Mouse (Mus musculus): Measurements from ENCODE around the gene Gnl3. TPM values are rescaled to one million over a fixed set of nuclear protein-coding genes. Genes with fewer than 3 reads are reported as not detected.

Gnl3 gene
- total and polyA plus RNA-seq, 3 experiments: 136 to 365 (median 321) TPM

GRCm38 (mm10) chr14:31062277-31062676 is 43.3 kb upstream of the Gnl3 start:
- dilution Hi-C loops (cut with MboI; ENCODE audit: extremely low pct_ligation_motif_present, extremely low pct_unique_long_range_greater_than_20kb, low sequenced_read_pairs) (no loop called here), in situ Hi-C loops (cut with MboI; ENCODE audit: low pct_ligation_motif_present, low pct_unique_long_range_greater_than_20kb, low sequenced_read_pairs) (no loop called here)
- no peak overlapping the region for H3K4me2 ChIP-seq (ENCODE audit: insufficient read depth, low read depth, poor library complexity, severe bottlenecking)
- no peak overlapping the region for H3K4me3 ChIP-seq (replicated peaks in 1 of 3; ENCODE audit: low read depth in 2 of 3, low read length in 2 of 3, poor library complexity in 1 of 3)
- DNase-seq (ENCODE audit: extremely low read depth): peak; percentile 27
- H3K9ac ChIP-seq (ENCODE audit: insufficient read depth, low read depth): no peak overlapping the region
- H3K4me1 ChIP-seq (ENCODE audit: control insufficient read depth in 1 of 2, insufficient read depth in 2 of 2): no peaks in the 10 kb centered on the region
- no peaks in the 10 kb centered on the region for H3K27me3 ChIP-seq (replicated peaks)
- H3K36me3 ChIP-seq (replicated peaks in 1 of 2; ENCODE audit: control insufficient read depth in 1 of 2, insufficient read depth in 1 of 2, low read length in 1 of 2): peaks cover 28 to 65% of the 10 kb centered on the region in 2 experiments
- no peaks in the 10 kb centered on the region for H3K79me2 ChIP-seq (replicated peaks; ENCODE audit: control insufficient read depth, extremely low read depth, insufficient read depth, poor library complexity, severe bottlenecking)
- no peaks in the 10 kb centered on the region for H3K9me3 ChIP-seq (replicated peaks; ENCODE audit: low read length)
- TF ChIP-seq MXI1 (IDR thresholded peaks at IDR 0.05; ENCODE audit: low read depth, low read length) (no peak), CTCF (conservative IDR thresholded peaks at IDR 0.05 in 1 of 2, IDR thresholded peaks at IDR 0.05 in 1 of 2; ENCODE audit: low read depth in 2 of 2, low read length in 2 of 2) (peak; percentile 42 to 59)
- H3K27ac ChIP-seq (ENCODE audit: insufficient read depth, low read depth): no peak overlapping the region

- Histone ChIP-seq H3K4me1 (ENCODE audit: control insufficient read depth in 1 of 2, insufficient read depth in 2 of 2) (peaks cover 0 to 3% of the 10 kb centered on the region in 2 experiments; a peak in 1 of 4 replicates), H3K4me3 (replicated peaks in 1 of 3; ENCODE audit: low read depth in 2 of 3, low read length in 2 of 3, poor library complexity in 1 of 3) (no peak overlapping the region), H3K27ac (ENCODE audit: insufficient read depth, low read depth) (no peak overlapping the region), H3K4me2 (ENCODE audit: insufficient read depth, low read depth, poor library complexity, severe bottlenecking) (no peak overlapping the region), H3K27me3 (replicated peaks) (no peaks in the 10 kb centered on the region), H3K36me3 (replicated peaks in 1 of 2; ENCODE audit: control insufficient read depth in 1 of 2, insufficient read depth in 1 of 2, low read length in 1 of 2) (peaks cover 39 to 73% of the 10 kb centered on the region in 2 experiments), H3K9ac (ENCODE audit: insufficient read depth, low read depth) (no peak overlapping the region), H3K9me3 (replicated peaks; ENCODE audit: low read length) (no peaks in the 10 kb centered on the region), H3K79me2 (replicated peaks; ENCODE audit: control insufficient read depth, extremely low read depth, insufficient read depth, poor library complexity, severe bottlenecking) (0 out of 2 replicates have a peak, but pooled peaks cover 2% of the 10 kb centered on the region)
- DNase-seq (ENCODE audit: extremely low read depth): no peak
- TF ChIP-seq ZNF384 (IDR thresholded peaks at IDR 0.05; ENCODE audit: low read depth, low read length) (no peak), IRF4 (IDR thresholded peaks at IDR 0.05; ENCODE audit: low read depth, low read length) (no peak), MAX (IDR thresholded peaks at IDR 0.05; ENCODE audit: low read length) (no peak), SIN3A (IDR thresholded peaks at IDR 0.05; ENCODE audit: low read length) (no peak), GABPA (IDR thresholded peaks at IDR 0.05; ENCODE audit: insufficient replicate concordance, low read depth, low read length) (no peak), CHD1 (IDR thresholded peaks at IDR 0.05; ENCODE audit: low read depth, low read length) (no peak), POLR2AphosphoS2 (IDR thresholded peaks at IDR 0.05; ENCODE audit: low read depth, low read length) (no peak), UBTF (IDR thresholded peaks at IDR 0.05; ENCODE audit: low read depth, low read length) (no peak), SMC3 (IDR thresholded peaks at IDR 0.05; ENCODE audit: low read depth, low read length) (no peak), POLR2A (IDR thresholded peaks at IDR 0.05; ENCODE audit: low read depth, low read length) (no peak)
- in situ Hi-C loops (cut with MboI; ENCODE audit: low pct_ligation_motif_present, low pct_unique_long_range_greater_than_20kb, low sequenced_read_pairs) (no loop called here), dilution Hi-C loops (cut with MboI; ENCODE audit: extremely low pct_ligation_motif_present, extremely low pct_unique_long_range_greater_than_20kb, low sequenced_read_pairs) (no loop called here)
Measured at GRCm38 (mm10) chr14:31045817-31046216, 26.9 kb upstream of the Gnl3 start.

GRCm38 (mm10) chr14:31045296-31045695 is 26.3 kb upstream of the Gnl3 start:
- in situ Hi-C loops (cut with MboI; ENCODE audit: low pct_ligation_motif_present, low pct_unique_long_range_greater_than_20kb, low sequenced_read_pairs): no loop called here
- dilution Hi-C loops (cut with MboI; ENCODE audit: extremely low pct_ligation_motif_present, extremely low pct_unique_long_range_greater_than_20kb, low sequenced_read_pairs): no loop called here
- Histone ChIP-seq H3K4me3 (replicated peaks in 1 of 3; ENCODE audit: low read depth in 2 of 3, low read length in 2 of 3, poor library complexity in 1 of 3) (no peak overlapping the region), H3K9me3 (replicated peaks; ENCODE audit: low read length) (no peaks in the 10 kb centered on the region), H3K4me2 (ENCODE audit: insufficient read depth, low read depth, poor library complexity, severe bottlenecking) (no peak overlapping the region), H3K4me1 (ENCODE audit: control insufficient read depth in 1 of 2, insufficient read depth in 2 of 2) (peaks cover 0 to 8% of the 10 kb centered on the region in 2 experiments; a peak in 1 of 4 replicates), H3K79me2 (replicated peaks; ENCODE audit: control insufficient read depth, extremely low read depth, insufficient read depth, poor library complexity, severe bottlenecking) (0 out of 2 replicates have a peak, but pooled peaks cover 2% of the 10 kb centered on the region), H3K27ac (ENCODE audit: insufficient read depth, low read depth) (no peak overlapping the region), H3K36me3 (replicated peaks in 1 of 2; ENCODE audit: control insufficient read depth in 1 of 2, insufficient read depth in 1 of 2, low read length in 1 of 2) (peaks cover 34 to 71% of the 10 kb centered on the region in 2 experiments), H3K9ac (ENCODE audit: insufficient read depth, low read depth) (no peak overlapping the region), H3K27me3 (replicated peaks) (no peaks in the 10 kb centered on the region)
- TF ChIP-seq MAFK (IDR thresholded peaks at IDR 0.05; ENCODE audit: insufficient replicate concordance, low read length) (no peak), JUN (IDR thresholded peaks at IDR 0.05; ENCODE audit: insufficient read depth, low read depth, low read length) (no peak), ZC3H11A (IDR thresholded peaks at IDR 0.05; ENCODE audit: low read depth, low read length) (no peak), GABPA (IDR thresholded peaks at IDR 0.05; ENCODE audit: insufficient replicate concordance, low read depth, low read length) (no peak), JUND (conservative IDR thresholded peaks at IDR 0.05; ENCODE audit: low read depth, low read length) (no peak), BHLHE40 (IDR thresholded peaks at IDR 0.05; ENCODE audit: low read depth, low read length) (no peak)
- no peak for DNase-seq (ENCODE audit: extremely low read depth)

All from CH12.LX (cell line).